Mouse (Mus musculus) WW6 (cell line): Measurements from ENCODE around the gene Gm597.

Source experiments
- DNase-seq: peaks from one replicate; pipeline ENCODE4 v3.0.0-alpha.2; 2013; ENCODE audit warnings: low read depth, low spot score

Gene Gm597

GRCm38 (mm10) chr1:28780152-28780551, at the start of gene Gm597:
Gene Gm597 (minus strand): TSS chr1:28780252.
- DNase-seq, result no peak

GRCm38 (mm10) chr1:28807689-28808088, 27.6 kb upstream of the Gm597 start:
- no peak for DNase-seq

GRCm38 (mm10) chr1:28806618-28807017, 26.6 kb upstream of the Gm597 start:
- no peak for DNase-seq

- DNase-seq, result no peak
Measured at GRCm38 (mm10) chr1:28800881-28801280, 20.8 kb upstream of the Gm597 start.
